Mouse (Mus musculus) liver, embryonic 14.5 days (tissue): ENCODE results near the gene Rfx8.

Experiments used
- CTCF ChIP-seq: IDR thresholded peaks from 2 replicates; pipeline ENCODE4 v1.5.1; 2016; ENCODE audit warnings: antibody characterized with exemption, low read depth, control low read depth
- EP300 ChIP-seq: IDR thresholded peaks from 2 replicates; pipeline ENCODE4 v1.6.1; 2016; ENCODE audit warnings: antibody characterized with exemption, low read depth

DNA sequence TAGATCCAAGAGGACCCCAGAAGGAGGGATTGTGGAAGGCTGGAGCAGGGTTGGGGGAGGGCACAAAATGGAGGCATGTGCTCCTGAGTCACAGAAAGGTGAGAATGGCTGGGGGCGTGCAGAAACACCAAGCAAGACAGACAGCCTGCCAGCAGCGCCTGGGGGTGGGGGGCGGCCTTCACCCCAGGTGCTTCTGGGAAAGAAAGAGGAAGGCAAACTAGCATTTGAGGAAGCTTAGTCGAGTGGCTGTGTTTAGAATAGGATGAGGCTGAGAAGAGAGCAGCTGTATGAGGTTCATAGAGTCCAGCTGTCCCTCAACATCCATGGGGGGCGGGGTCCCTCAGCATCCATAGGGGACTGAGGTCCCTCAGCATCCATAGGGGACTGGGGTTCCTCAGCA is 12.0 kb downstream of the Rfx8 start:
- TF ChIP-seq CTCF (no peak), EP300 (no peak)
